Mouse (Mus musculus): ENCODE data around the gene Hist1h1a.
"Not testable (repeated sequence)": the region's sequence is repeated elsewhere in the genome, so short reads cannot be mapped to it uniquely, and the experiment has no call there.

The Hist1h1a gene

DNA sequence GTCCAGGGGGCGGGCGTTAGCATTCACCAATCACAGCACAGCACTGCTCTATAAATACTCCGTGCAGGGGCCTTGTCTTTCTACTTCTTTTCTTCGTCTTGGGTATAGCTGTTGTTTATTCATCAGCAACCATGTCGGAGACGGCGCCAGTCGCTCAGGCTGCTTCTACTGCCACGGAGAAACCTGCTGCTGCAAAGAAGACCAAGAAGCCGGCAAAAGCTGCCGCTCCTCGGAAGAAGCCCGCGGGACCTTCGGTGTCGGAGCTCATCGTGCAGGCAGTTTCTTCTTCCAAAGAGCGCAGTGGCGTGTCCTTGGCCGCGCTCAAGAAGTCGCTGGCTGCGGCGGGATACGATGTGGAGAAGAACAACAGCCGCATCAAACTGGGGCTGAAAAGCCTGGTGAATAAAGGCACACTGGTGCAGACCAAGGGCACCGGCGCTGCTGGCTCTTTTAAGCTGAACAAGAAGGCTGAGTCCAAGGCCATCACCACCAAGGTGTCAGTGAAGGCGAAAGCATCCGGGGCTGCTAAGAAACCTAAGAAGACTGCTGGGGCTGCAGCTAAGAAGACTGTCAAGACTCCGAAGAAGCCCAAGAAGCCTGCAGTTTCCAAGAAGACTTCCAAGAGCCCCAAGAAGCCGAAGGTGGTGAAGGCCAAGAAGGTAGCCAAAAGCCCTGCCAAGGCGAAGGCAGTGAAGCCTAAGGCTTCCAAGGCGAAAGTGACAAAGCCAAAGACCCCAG is at the start of gene Hist1h1a:
Gene Hist1h1a, plus strand, starts transcription at position 81 of the 738 bp plus-strand sequence.
- DNase-seq (ENCODE audit: low spot score in 2 of 2) = peak; percentile 78 to 80

DNA sequence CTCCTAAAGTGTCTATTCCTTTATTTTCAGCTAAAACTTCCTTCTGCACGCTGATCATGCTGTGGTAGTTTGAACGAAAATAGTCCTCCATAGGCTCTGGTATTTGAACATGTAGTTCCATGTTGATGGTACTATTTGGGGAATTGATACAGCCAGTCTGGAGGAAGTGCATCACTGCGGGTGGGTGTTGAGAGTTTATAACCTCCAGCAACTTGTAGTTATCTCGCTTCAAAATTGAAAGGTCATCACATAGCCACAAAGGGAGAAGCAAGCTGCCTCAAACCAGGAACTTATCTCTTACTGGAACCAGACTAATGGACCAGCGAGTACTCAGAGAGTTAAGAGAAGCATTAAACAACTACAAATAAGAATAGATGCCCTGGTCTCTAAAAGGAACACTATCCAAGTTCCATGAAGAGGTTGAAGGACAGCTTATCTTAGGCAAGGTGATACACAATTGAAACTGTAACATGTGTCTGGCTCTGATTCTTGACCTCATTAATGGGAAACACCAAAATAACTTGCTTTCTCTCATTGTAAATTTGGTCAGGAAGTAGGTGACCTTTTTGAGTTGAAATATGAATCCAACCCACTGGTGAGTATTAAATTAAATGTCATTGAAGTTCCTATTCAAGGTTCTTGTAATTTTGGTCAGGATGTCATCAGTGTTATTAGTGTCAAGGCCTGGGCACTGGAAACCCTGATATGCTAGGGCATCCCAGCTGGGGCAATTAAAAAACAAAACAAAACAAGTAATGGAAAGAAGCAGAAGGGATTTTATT is 47.0 kb upstream of the Hist1h1a start:
- DNase-seq (ENCODE audit: low spot score in 2 of 2) = peak in 1 of 2 experiments; percentile 35

DNA sequence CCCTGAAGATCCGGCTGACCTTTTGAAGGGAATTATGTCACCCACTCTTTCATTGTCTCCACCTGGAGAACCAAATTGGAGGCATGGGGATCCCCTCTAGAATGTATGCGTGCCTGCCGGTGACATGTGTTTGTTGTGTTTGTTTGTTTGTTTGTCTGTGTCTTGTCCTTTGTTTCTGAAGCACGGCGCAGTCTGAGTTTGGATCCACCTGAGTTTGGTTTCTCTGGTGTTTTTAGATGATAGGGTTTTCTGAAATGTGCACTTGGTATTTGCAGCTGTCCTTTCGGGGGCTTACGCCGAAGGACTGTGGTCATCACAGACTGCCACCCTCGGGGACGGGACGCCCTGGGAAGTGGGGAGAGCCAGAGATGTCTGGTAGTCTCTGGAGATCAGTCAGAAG is 46.3 kb upstream of the Hist1h1a start:
- DNase-seq (ENCODE audit: low spot score in 2 of 2) = no peak

DNA sequence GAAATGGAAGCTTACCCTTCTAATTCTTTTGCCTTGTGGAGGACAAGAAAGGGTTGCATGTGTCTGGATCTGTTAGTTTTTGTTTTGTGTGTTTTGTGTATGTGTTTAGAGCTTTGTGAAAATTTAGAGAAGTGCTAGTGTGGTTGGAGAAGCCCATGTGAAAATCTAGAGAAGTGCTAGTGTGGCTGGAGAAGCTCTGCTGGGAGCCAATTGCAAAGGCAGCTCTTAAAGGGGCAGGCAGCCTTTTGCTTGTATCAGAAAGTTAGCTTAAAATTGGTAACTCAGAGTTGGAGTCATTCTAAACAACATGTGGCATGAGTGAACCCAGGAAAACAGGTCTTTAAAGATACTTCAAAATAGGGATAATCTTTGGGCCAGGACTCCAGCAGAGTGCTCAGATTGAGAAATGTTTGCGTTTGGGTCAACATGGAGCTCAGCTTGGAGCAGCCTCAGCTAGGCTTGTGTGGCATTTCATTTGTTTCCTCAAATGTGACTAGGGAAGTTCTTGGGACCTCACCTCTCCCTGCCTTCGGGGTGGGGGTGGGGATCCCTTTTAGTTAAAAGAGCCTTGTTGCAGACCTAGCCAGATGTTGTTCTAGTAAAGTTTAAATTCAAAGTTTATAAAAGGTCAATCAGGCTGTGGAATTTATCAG is 45.7 kb upstream of the Hist1h1a start:
- not testable (repeated sequence) for DNase-seq (ENCODE audit: low spot score in 2 of 2)

DNA sequence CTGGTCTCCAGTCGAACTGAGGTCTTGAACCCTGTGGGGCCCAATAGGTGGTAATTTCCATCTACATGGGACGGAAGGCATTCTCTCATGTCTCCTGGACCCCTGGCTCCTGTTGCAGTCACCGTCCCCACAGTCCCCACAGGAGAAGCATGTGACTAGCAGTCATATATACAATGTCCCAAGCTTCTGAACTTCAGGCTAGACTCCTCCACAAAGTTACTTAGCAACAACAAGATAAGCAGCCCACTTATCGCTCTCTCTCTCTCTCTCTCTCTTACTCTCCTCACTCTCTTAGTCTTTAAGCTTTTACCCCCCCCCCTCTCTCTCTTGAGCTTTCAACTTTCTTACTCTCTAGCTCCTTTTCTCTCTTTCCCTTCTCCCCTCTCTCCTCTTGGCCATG is 39.2 kb upstream of the Hist1h1a start:
- no peak for DNase-seq (ENCODE audit: low spot score in 2 of 2)

DNA sequence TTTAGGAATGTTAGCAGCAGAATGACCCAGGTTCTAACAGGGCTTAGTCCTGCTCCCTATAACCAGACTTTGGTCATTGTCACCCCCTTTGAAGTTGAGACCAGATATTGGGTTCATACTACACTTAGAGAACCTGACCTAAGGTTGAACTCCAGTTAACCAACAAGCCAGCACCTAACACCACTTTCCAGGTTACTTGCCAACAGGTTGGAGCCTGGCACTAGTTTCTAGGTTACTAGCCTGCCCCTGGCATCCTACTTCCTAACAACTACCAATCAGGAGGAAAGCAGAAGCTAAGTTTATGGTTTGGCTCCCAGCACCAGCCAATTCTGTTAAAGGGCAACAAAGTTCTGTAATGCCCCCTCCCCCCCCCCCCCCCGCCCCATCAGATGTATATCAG is 38.3 kb upstream of the Hist1h1a start:
- no peak for DNase-seq (ENCODE audit: low spot score in 2 of 2)

DNA sequence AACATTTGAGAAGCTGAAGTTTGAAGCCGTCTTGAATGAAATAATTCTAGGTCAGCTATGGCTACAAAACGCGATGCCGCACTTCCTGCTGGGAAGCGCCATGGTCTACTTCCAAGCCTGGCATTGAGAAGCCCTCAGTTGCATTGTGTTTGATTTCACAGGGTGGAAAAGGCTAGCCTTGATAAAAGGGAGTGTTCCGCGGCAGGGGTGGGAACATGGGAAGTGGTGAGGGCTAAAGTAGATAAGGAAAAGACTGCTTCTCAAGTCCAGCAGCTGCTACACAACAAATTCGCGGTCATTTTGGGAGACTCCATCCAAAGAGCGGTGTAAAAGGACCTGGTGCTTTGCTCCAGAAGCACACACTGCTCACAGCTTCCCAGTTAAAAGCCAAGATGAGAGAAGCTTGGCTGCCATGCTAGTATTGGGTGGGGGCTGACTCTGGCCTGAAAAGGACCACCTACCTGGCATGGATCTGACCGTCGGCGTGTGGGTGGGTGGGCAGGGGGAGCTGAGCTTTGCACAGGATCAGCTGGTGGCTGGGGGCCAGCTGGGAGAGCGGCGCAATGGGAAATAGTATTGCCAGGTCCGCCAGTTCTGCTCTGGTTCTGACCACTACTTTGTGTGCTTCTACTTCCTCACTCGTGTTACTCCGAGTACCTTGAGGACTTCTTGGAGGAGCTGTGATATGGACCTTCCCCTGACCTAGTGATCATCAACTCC is 34.8 kb upstream of the Hist1h1a start:
- peak in 1 of 2 experiments; percentile 25 for DNase-seq (ENCODE audit: low spot score in 2 of 2)

DNA sequence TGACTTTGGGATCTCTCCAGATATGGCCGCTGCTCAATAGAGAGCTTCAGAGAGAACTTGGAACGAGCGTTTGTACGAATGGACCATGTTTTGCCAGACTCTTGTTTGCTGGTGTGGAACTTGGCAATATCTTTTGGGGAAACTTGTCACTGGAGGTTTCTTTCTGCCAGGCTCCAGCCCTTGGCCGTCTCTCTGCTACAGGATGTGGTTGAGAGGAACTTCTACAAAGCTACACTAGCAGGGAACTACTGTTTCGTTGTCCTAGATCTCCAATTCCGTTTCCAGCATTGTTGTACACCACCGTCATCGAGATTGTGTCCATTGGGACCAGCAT is 34.3 kb upstream of the Hist1h1a start:
- DNase-seq (ENCODE audit: low spot score in 2 of 2) = peak; percentile 46 to 52

DNA sequence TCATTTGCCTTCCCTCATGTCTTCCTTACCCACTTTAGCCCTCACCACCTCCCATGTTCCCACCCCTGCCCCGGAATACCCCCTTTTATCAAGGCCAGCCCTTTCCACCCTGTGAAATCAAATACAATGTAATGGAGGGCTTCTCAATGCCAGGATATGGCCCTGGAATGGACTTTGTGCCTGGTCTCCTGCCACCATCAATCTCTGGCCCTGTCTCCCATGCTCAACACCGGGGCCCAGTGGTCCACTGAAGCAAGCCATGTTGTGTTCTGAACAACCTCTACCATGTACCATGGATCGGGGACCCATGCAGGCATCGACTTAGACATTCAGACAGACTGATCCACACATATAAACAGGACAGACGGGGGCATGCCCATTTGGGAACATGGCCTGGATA is 33.8 kb upstream of the Hist1h1a start:
- no peak for DNase-seq (ENCODE audit: low spot score in 2 of 2)

DNA sequence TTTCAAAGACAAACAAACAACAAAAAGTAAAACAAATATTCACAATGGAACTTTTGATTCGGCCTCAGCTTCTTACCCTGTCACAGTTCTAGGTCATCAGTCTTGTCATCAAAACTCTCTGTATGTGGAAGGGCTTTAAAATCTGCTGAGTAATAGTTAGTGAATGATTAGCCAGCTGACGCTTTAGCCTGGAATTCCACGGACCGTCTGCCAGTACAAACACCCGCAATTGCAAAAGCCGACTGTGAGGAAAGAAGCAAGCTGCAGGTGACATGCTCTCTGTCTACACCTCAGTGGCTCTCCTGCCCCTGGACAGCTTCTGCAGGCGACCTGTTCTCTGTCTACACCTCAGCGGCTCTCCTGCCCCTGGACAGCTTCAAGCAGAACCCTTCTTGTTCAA is 33.0 kb upstream of the Hist1h1a start:
- peak; percentile 27 to 55 for DNase-seq (ENCODE audit: low spot score in 2 of 2)

DNA sequence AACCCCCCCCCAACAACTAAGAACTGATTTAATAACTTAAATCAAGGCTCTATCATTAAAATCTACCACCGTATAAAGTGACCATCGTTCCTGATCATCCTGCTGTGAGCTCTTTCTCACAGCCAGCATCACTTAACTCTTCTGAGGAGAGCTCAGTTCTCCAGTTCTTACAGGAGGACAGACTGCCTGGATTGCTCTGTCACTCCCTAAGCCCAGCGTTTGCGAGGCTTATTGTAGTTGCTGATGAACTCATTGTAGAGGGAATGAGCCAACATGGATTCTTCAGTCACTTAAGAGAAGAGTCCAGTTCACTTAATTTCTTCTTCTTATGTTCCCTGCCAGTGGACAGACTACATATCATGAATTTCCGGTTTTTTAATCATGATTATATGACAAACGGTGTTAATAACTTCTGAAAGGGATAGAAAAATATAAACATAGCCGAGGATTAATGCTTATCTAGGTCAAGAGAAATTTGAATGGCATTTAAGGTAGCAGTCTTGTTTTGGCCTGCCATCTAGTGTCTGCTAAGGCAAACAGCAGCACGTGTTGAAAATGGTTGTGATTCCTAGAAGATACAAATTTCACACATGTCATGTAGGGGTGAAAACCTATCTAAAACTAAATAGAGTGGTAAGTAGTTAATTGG is 31.2 kb upstream of the Hist1h1a start:
- peak in 1 of 2 experiments; percentile 39 for DNase-seq (ENCODE audit: low spot score in 2 of 2)

DNA sequence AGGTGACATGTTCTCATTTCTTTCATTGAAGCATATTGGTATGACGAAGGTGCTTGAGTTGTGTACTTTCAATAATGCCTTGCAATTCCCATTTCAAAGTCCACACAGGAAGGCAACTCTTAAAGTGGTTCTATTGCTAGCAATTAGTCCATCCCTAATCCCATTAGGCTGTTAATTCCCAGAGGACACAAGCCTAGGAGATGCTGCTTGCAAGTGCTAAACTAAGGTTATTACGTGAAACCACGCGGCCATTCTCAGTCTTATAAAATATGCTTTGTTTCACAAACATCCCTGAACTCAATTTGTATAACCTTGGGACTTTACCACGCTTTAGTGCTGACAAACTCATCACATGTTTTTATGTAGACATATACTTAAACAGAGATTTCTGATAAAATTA is 26.4 kb upstream of the Hist1h1a start:
- DNase-seq (ENCODE audit: low spot score in 2 of 2) = no peak

DNA sequence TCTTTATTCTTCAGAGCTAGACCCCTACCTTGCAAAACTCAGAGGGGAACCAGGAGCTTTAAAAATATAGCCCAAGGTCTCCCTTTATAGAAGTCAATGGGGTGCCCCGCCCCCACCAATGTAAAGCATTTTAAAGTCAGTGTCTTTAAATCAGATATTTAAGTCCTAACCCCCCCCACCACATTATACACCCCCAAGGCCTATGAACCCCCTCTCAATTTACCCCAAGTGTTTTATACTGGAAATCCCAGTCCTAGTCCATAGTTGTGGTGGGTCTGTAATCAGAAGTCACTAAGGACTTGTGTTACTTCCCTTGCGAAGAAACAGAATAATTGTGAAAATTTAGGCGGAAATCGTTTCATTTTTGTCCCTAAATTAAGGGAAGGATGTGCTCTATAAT is 25.4 kb upstream of the Hist1h1a start:
- DNase-seq (ENCODE audit: low spot score in 2 of 2) = peak in 1 of 2 experiments; percentile 36

DNA sequence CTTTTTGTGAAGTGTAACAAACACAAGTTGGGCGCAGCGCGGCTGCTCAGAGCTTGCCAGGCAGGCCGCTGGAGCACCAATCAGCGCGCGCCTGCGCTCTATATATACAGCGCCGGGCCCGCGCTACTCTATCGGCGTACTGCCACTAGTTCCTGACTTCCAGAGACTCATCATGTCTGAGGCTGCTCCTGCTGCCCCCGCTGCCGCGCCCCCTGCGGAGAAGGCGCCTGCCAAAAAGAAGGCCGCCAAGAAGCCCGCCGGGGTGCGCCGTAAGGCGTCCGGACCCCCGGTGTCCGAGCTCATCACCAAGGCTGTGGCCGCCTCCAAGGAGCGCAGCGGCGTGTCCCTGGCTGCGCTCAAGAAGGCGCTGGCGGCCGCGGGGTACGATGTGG is 24.8 kb upstream of the Hist1h1a start, which contains the start of gene Hist1h1c:
Gene Hist1h1c, plus strand, starts transcription at position 132 of the 392 bp plus-strand sequence.
- peak; percentile 92 to 96 for DNase-seq (ENCODE audit: low spot score in 2 of 2)

DNA sequence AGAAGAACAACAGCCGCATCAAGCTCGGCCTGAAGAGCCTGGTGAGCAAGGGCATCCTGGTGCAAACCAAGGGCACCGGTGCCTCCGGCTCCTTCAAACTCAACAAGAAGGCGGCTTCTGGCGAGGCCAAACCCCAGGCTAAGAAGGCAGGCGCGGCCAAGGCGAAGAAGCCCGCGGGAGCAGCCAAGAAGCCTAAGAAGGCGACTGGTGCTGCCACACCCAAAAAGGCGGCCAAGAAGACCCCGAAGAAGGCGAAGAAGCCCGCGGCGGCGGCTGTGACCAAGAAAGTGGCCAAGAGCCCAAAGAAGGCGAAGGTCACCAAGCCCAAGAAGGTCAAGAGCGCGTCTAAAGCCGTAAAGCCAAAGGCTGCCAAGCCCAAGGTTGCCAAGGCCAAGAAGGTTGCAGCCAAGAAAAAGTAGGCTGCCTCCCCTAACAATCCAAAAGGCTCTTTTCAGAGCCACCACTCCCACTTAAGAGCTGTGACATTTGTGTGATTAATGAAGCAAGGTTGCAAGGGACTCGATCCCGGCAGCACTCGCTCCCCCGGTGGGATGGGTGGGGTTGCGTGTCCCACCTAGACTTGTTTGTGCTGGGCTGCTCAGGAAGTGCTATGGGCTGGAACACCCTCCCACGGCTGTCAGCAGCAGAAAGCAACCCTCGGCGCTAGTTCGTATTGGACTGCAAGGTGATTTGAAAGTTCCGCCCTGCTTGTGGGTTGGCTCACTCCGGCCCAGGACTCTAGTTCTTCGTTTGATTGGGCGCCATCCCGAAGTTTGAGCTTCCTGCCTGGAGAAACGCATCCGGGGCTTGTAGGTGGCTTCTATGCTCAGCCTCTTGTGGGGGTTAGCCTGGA is 24.2 kb upstream of the Hist1h1a start:
- DNase-seq (ENCODE audit: low spot score in 2 of 2) = peak; percentile 98 to 99

DNA sequence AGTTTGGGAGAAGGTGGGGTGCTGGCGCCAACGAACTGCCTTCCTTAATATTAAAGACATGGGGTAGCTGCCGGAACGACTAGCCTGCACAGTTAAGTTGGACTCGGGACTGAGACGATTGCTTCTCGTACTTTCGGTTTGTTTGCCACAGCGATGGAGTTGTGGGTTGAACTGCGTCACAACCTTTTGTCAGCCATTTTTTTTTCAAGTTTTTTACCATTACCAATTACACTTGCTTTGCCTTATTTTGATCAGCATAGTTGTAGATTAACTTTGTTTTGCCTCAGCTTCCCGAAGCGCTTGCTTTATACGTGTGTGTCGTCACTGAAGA is 23.6 kb upstream of the Hist1h1a start:
- DNase-seq (ENCODE audit: low spot score in 2 of 2) = no peak

DNA sequence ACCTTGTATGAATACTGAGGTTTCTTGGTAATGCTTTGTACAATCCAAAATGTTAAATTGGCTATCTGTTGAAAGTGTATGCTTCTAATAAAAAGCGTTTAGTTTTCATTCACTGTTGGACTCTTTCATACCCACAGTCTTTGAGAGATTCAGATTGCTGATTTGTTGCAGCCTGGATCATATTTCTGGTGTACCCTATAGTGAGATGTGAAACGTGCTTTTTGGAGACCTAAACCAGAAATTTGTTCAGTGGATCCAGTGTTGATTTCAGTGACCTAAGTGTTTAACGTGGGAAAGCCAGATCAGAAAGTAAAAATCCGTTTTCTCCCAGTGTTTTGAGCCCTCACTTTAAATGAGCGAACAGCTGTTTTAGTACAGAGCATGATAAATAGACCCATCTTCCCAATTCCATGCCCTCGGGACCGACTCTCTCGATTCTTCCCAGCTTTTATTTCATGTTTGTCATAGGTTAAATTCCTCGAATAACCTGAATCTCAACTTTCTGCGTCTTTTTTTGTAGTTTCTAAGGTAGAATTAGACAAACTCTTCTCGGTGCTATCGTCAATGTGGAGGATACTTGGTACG is 23.1 kb upstream of the Hist1h1a start:
- no peak for DNase-seq (ENCODE audit: low spot score in 2 of 2)

DNA sequence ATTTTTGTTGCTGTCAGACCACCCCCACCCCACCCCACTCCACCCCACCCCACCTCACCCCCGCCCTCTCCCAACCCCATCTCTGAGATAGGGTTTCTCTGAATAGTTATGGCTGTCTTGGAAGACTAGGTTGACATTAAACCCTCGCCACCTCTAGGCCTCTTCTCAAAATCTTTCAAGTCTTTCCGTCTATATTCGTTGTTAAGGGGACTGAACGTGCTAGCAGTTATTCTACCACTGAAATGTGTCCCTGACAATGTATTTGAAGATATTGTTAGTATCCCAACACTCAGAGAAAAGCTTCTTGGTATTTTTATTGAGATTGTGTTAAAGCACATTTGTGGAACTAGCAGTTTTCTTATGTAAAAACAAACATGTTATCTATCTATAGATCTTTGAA is 22.6 kb upstream of the Hist1h1a start:
- DNase-seq (ENCODE audit: low spot score in 2 of 2) = no peak

DNA sequence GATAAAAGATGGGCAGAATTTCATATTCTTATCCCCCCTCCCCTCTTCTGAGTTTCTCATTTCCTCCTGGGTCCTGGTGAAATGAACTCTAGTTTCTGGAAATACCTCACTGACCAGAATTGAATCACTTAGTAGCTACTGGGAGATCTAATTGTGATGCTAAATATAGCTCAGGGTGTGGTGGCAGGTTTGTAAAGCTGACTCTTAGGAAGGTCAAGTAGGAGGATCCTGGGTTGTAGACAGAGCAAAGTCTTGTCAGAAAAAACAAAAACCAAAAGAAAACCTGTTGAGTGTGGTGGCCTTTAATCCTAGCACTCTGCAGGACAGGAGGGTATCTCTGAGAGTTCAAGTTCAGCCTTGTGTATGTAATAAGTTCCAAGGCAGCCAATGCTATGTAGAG is 21.5 kb upstream of the Hist1h1a start:
- no peak for DNase-seq (ENCODE audit: low spot score in 2 of 2)

DNA sequence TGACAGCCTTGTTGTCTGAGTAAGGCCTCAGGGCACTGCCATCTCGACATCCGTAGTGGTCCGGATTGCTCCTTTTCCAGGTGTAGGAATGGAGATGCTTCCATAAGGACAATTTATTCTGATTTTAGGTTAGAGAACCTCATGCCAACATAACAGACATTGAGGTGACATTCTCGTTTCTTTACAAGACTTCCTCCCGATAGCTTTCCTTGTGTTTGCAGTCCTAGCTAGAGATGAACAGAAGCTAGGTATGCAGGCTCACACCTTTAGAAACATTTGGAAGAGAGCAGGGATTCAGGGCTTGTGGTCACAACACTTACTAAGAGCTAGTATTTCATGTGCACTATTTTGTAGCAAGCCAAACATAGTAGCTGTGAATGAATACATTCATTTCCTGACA is 20.3 kb upstream of the Hist1h1a start:
- DNase-seq (ENCODE audit: low spot score in 2 of 2) = no peak
